Mouse (Mus musculus) layer of hippocampus, adult 11-12 months (tissue): ENCODE measurements at regions not wholly inside any gene's neighbourhood (a gene's known extent, or its start where the extent isn't known, plus 50 kb on each side); places are given as distances from the start of the nearest gene placed in this dataset.

Experiments
- DNase-seq: peaks from one replicate; pipeline ENCODE4 v3.0.0; 2022; ENCODE audit warnings: low spot score

GRCm38 (mm10) chr1:148901319-148902033, 1059.6 kb downstream of the Pla2g4a start:
- no peak for DNase-seq

- DNase-seq = no peak
Observed at GRCm38 (mm10) chr1:148870788-148871187, 1090.3 kb downstream of the Pla2g4a start.

GRCm38 (mm10) chr1:148863582-148863981, 1097.5 kb downstream of the Pla2g4a start:
- no peak for DNase-seq

GRCm38 (mm10) chr1:148852990-148853389, 1108.1 kb downstream of the Pla2g4a start:
- no peak for DNase-seq

- no peak for DNase-seq
Observed at GRCm38 (mm10) chr1:148846595-148846994, 1114.5 kb downstream of the Pla2g4a start.

GRCm38 (mm10) chr1:148823146-148823545, 1137.9 kb downstream of the Pla2g4a start:
- DNase-seq = no peak

- no peak for DNase-seq
Observed at GRCm38 (mm10) chr1:148808707-148809106, 1152.4 kb downstream of the Pla2g4a start.

GRCm38 (mm10) chr1:148797110-148797509, 1164.0 kb downstream of the Pla2g4a start:
- no peak for DNase-seq

GRCm38 (mm10) chr1:148750806-148751205, 1210.3 kb downstream of the Pla2g4a start:
- DNase-seq = no peak

GRCm38 (mm10) chr1:148722106-148722505, 1239.0 kb downstream of the Pla2g4a start:
- DNase-seq = no peak

- no peak for DNase-seq
Observed at GRCm38 (mm10) chr1:148721409-148721808, 1239.7 kb downstream of the Pla2g4a start.

- DNase-seq = no peak
Observed at GRCm38 (mm10) chr1:148720980-148721379, 1240.1 kb downstream of the Pla2g4a start.

- no peak for DNase-seq
Observed at GRCm38 (mm10) chr1:148708084-148708483, 1253.0 kb downstream of the Pla2g4a start.

- no peak for DNase-seq
Observed at GRCm38 (mm10) chr1:148707657-148708056, 1253.4 kb downstream of the Pla2g4a start.

- DNase-seq = no peak
Observed at GRCm38 (mm10) chr1:148706271-148706807, 1254.8 kb downstream of the Pla2g4a start.

GRCm38 (mm10) chr1:148700599-148700954, 1260.5 kb downstream of the Pla2g4a start:
- no peak for DNase-seq

- DNase-seq = no peak
Observed at GRCm38 (mm10) chr1:148699854-148700598, 1261.1 kb downstream of the Pla2g4a start.

- DNase-seq = no peak
Observed at GRCm38 (mm10) chr1:148690085-148690484, 1271.0 kb downstream of the Pla2g4a start.

- no peak for DNase-seq
Observed at GRCm38 (mm10) chr1:148689618-148690017, 1271.5 kb downstream of the Pla2g4a start.

GRCm38 (mm10) chr1:148675516-148675915, 1285.6 kb downstream of the Pla2g4a start:
- DNase-seq = no peak

- no peak for DNase-seq
Observed at GRCm38 (mm10) chr1:148664409-148664808, 1296.7 kb downstream of the Pla2g4a start.

- no peak for DNase-seq
Observed at GRCm38 (mm10) chr1:148656990-148657389, 1304.1 kb downstream of the Pla2g4a start.
